Mouse (Mus musculus): ENCODE results near the gene Gm10392.
"Not testable (repeated sequence)": the region's sequence is repeated elsewhere in the genome, so short reads cannot be mapped to it uniquely, and the experiment has no call there.

The Gm10392 gene

GRCm38 (mm10) chr11:77519043-77519442 is at the start of gene Gm10392:
Gene Gm10392 (minus strand): TSS chr11:77519198.
- no peak for DNase-seq (ENCODE audit: low read depth, low spot score)

DNA sequence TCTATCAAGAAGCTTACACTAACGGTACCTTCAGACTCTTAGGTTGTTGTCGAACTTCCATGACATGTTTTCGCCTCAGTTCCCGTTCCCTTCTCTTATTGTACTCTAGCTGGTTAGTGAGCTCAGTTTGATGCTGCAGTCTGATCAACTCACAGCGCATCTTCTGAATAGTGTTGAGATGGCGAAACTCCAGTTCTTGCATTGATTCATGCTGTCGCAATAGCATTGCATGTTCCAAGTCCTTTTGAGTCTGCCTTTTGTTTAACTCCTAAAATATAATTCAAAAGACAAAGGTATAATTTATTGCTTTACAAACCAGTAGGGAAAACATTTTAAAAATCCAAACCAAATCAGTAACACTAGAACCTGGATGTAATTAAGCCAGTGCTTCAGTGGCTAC is 26.3 kb upstream of the Gm10392 start:
- DNase-seq (ENCODE audit: low read depth, low spot score): no peak

GRCm38 (mm10) chr11:77532202-77532846 is 13.3 kb upstream of the Gm10392 start:
- DNase-seq (ENCODE audit: low read depth, low spot score): no peak

DNA sequence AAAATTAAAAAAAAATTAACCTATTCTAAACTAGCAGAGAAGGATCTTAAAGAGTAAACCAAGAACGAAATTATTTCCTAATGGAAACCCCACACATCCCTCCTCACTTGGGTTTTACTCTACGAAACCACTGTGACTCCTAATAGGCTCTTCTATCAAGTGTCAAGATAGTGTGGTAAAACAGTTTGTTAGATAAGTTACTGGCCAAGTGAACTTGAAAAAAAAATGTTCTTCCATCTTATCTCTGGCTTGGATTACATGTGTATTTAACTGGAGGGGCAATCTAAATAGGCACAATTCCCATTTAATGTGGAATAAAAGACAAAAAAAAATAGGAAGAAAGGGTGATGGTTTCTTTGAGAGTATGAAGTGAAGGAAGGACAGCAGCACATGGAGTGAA is 11.9 kb upstream of the Gm10392 start:
- no peak for DNase-seq (ENCODE audit: low read depth, low spot score)

DNA sequence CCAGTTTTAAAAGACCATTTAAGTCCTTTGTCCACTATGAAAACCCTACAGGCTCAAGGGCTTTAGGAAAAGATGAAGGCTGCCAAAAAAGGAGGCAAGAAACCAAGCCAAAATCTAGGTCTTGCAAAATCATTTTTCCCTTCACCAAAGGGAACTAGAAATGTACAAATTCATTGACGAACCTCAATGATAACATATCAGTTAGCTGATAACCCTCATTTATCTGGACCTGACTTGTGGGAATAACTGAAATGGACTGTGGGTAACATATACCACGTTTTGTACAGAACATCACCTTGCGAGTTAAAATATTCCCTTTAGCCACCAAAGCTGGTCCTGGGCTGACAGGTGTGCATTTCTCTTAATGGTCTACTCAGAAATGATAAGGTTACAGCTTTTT is 10.6 kb upstream of the Gm10392 start:
- DNase-seq (ENCODE audit: low read depth, low spot score): no peak

DNA sequence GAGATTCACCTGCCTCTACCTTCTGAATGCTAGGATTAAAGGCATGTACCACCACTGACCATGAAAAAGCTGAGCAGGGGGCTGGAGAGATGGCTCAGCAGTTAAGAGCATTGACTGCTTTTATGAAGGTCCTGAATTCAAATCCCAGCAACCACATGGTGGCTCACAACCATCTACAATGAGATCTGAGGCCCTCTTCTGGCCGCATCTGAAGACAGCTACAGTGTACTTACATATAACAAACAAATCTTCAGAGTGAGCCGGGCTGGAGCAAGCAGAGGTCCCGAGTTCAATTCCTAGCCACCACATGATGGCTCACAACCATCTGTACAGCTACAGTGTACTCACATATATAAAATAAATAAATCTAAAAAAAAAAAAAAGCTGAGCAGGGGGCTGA is 9.4 kb upstream of the Gm10392 start:
- not testable (repeated sequence) for DNase-seq (ENCODE audit: low read depth, low spot score)

GRCm38 (mm10) chr11:77525804-77526486 is 6.9 kb upstream of the Gm10392 start:
- no peak for DNase-seq (ENCODE audit: low read depth, low spot score)

- no peak for DNase-seq (ENCODE audit: low read depth, low spot score)
Measured at GRCm38 (mm10) chr11:77520601-77521529, 1.9 kb upstream of the Gm10392 start.

DNA sequence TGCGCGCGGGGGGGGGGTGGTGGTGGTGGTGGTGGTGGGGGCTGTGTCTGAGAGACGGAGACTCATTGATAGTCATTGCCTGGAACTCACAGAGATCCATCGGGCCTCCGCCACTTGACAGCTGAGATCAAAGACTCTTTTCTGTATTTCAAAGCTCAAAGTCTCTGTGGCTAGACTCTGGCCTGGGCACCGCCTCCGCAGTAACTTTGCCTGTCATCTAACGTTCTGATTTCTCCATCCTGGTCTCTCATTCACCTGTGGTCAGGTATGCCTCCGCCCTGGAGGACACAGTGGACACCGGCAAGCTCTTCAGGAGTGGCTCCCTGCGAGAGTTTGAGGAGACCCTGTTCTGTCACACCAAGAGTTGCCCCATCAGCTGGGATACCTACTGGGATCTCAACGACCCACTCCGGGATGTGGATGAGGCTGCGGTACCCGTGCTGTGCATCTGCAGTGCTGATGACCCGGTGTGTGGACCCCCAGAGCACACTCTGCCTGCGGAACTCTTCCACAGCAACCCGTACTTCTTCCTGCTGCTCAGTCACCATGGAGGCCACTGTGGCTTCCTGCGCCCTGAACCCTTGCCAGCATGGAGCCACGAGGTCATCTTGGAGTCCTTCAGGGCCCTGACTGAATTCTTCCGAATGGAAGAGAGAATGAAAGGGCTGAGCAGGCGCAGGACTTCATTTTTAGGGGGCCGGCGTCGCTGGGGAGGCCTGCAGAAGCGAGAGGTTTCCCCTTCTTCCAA is 773 bp downstream of the Gm10392 start:
- no peak for DNase-seq (ENCODE audit: low read depth, low spot score)

DNA sequence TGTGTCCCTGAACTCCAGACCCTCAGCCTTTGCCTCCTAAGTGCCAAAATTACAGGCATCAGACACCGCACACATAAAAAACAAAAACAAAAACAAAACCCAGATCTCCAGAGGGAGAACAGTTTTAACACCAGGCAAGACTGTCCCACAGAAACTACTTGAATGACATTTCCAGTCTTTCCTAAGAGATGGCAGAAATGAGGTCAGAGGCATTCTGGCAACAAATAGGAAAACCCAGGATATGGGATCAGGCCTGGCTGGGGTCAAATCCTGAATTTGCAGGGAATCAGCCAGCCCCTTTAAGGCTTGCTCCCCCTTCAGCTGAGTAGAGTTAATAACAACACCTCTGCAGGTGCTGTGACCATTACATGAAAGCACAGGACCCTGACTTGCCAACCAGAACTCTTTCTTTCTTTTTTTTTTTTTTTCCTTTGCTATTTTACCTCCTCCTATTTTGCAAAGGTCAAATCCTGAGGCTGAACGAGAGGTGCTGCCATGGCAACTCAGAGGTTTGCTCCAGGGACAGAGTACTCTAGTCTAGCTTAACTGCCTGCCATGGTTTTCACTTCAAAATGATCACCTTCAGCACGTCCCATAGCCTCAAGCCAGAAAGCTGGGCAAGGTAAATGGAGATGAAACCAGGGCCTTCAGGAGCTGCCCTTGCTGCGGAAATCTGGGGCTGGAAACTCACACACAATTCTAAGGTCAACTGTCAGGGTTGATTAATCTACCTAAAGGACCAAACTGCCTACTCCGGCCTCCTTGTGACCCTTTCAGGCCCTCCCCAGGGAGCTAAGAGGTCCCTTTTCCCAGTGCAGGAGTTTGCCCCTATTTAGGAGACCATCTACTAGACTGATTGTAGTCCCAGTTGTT is 2.2 kb downstream of the Gm10392 start:
- DNase-seq (ENCODE audit: low read depth, low spot score): no peak

DNA sequence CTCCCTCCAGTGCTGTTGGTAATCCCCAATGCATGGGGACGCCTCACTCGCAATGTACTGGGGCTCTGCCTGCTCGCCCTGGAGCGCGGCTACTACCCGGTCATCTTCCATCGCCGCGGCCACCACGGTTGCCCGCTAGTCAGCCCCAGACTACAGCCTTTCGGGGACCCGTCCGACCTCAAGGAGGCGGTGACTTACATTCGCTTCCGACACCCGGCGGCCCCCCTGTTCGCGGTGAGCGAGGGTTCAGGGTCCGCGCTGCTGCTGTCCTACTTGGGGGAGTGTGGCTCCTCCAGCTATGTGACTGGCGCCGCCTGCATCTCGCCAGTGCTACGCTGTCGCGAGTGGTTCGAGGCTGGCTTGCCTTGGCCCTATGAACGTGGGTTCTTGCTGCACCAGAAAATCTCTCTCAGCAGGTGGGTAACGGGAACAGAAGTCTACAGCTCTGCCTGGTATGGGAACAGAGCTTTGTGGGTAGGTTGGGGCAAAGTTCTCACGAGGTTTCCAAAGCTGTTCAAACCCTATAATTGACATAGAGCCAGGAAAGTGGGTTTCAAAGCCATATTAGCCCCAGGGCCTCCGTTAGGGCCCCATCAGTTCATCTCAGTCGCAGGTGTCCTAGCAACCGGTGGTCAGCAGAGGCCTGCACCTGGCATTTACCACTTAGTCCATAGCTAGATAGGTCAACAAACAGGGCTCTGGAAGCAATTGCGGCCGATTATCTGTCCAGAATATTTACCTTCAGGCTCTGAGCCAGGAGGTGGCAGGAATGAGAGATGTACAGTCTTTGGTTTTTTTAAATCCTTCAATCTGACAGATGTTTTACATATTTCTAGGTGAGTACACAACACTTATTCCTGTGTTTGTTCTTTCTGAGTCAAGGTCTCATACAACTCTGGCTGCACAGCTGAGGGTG is 3.1 kb downstream of the Gm10392 start, which contains the start of gene Trp53i13:
TSS of gene Trp53i13 (minus strand) at position 344 of the 916 bp plus-strand sequence.
- no peak for DNase-seq (ENCODE audit: low read depth, low spot score)

DNA sequence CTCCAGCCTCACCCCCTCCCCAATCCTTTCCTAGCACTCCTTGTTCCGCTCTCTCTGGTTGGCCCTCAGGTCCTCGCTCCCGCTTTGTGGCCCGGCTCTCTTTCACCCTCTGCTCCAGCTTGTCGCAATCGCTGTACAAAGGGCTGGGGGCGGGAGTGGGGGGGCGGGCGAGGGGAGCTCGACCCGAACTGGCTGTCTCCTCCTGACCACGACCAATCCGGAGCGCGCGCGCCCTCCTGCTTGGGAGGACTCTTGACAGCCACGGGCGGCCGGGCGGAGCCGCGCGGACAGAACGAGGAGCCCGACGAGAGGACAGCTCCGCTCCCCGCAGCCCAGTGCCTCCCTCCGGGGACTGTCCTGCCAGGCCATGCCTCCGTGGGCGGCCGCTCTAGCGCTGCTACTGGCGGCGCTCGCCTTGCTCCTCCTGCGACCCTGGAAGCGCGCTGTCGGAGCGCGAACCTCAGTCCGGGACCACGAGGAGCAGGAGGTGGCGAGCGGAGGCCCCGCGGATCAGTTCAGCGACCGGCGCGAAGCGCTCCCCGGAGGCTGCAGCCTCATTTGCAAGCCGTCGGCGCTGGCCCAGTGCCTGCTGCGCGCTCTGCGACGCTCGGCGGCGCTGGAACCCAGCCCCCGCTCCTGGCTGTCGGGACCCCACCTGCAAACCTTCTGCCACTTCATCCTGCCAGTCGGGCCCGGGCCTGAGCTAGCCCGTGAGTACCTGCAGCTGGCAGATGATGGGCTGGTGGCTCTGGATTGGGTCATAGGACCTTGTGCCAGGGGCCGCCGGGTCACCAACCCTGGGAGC is 4.0 kb downstream of the Gm10392 start, which contains the start of gene Abhd15:
TSS of gene Abhd15 (plus strand) at position 290 of the 805 bp plus-strand sequence.
- DNase-seq (ENCODE audit: low read depth, low spot score): no peak

DNA sequence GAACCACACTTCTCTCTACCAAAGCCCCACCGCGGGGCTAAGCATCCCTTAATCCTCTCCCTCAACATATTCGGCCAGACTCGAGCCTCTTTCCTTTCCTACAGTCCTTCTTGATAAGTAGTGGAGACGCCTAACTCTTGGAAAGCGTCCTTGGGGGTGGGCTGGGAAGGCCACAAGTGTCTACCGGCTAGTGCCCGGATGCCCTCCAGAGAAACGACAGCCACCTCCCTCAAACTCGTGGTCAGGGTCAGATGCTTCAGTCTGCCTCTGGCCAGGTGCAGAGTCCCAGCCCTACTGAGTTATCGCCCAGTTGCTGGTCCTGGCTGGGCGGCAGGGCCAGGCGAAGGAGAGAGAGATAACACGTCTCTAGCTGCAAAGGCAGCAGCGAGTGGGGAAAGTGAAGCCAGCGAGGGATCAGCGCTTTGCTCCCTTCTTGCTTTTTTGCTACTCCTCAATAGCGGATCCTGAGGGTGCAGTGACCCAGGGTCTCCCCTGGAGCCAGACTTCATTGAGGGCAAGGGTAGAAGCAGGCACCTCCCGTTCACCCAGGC is 4.6 kb downstream of the Gm10392 start:
- DNase-seq (ENCODE audit: low read depth, low spot score): peak; percentile 46

- no peak for DNase-seq (ENCODE audit: low read depth, low spot score)
Measured at GRCm38 (mm10) chr11:77513811-77514170, 5.2 kb downstream of the Gm10392 start.

DNA sequence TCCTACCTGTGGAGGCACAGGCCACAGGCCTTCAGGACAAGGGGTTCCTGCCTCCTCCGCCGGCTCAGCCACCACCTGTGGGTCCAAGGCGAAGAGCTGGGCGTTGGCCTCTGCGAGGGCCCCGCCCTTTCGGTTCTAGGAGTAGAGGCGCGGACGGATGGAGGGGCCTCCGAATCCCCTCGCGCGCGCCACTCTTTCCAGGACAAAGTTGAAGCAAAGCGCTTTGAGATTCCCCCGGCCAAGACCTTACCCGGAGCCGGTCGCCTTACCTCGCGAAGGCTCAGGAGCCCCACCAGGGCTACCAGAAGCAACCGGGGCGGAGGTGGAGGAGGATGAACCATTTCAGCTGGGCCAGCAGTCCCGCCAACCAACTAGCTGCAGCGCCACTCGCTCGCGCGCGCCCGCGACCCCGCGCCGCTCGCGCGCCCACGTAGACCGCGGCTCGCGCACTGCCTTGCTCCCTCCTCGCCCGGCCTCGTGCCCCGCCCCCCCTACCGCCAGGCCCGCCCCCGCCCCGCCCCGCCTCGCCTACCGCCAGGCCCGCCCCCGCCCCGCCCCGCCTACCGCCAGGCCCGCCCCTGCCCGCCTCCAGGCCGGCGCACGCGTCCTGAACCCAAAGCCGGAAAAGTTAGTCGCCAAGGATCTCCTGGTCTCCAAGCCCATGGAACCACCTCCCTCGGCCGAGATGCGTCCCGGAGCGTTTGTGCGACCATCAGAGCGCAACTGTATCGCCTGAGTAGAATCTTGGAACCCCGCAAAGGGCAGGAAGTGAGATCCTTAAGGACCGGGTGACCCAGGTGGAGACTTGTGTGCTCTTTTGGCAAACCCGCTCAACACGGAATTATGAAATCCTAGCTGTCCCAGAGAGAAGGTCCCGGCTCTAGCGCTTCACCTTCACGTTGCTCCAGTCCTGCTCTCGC is 5.8 kb downstream of the Gm10392 start:
- DNase-seq (ENCODE audit: low read depth, low spot score): peak; percentile 64

DNA sequence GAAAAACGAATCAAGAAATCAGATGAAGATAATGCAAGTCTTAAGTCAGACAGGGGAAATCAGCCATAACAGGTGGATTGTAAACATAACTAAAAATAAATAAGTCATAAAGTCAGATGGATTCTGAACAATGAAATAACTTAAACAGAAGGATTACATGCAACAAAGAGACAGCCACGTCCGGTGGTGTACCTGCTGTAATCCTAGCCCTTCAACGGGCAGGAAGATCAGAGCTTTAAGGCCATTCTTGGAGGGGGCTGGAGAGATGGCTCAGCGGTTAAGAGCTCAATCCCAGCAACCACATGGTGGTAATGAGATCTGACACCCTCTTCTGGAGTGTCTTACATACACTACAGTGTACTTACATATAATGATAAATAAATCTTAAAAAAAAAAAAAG is 7.7 kb downstream of the Gm10392 start:
- DNase-seq (ENCODE audit: low read depth, low spot score): no peak
